Mouse (Mus musculus) hematopoietic stem cell, adult 5-6 weeks (primary cell): Measurements from ENCODE around the gene Snrpf. TPM values are rescaled to one million over a fixed set of nuclear protein-coding genes. Genes with fewer than 3 reads are reported as not detected.

Source experiments
- ATAC-seq, 2 experiments: fragments of 125-278 bp in 1 of 2; replicated peaks in 1 of 2; 2 replicates each; pipeline ENCODE4 v1.8.0; 2016 to 2017; ENCODE audit warnings: inconsistent platforms in 2 of 2, mild to moderate bottlenecking in 2 of 2, moderate number of reproducible peaks in 2 of 2, low read depth in 1 of 2, moderate TSS enrichment in 1 of 2; ENCODE audit not compliant: low FRiP score in 2 of 2, poor library complexity in 2 of 2, severe bottlenecking in 2 of 2, insufficient read depth in 1 of 2, low TSS enrichment in 1 of 2
- total RNA-seq: library from RNA; stranded (forward); fragments of 172-1452, 232-1000 nt; gene quantifications from 2 replicates; pipeline ENCODE4 v1.2.3, GENCODE M21; 2017

Gene Snrpf
- total RNA-seq, result 124 and 287 TPM in 2 replicates

DNA sequence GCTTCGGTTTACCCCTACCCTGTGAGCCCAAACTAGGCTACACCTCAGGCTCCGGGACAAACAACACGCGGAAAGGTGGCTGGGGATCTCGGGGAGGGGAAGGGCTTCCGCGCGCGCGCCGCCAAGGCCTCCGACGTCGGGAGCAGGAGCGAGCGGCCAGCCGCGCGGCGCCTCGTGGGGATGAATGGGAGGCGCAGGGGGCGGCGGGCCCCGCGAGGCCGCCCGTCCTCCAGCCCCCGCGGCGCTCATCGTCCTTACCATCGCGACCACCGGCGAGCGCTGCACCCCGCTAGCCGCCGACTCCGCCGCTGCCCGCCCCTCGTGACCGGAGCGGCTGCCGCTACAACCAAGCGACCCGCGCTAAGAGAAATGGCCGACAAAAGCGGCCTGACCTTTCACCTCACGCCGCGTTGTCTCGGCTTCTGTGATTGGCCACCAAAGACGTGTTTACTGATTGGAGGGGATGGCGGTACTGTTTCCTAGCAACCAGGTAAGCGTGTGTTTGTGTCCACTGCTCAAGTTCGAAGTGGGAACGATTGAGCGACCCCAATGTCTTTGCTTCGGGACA lies at the start of gene Snrpf:
Snrpf (minus strand) TSS at position 426 of the 568 bp plus-strand sequence.
- peak; percentile 78 to 87 for ATAC-seq

DNA sequence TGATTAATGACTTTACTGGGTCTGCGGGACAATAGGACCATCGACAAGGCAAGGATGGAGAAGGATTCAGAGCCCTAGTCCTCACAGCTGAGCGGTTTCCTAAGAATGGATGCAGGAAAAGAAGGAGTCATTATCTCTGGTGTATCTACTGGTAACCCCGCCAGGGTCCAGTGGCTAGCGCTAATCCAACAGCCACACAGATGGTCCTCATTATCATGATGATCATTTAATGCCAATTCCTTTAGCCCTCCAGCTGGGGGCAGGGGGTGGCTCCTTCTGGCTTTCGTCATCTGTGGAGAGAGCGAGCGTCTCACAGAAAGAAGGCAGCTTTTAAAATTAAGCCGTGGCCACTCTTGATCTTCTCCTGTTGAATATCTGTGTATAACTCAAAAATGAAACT lies 46.4 kb upstream of the Snrpf start:
- no peak for ATAC-seq

DNA sequence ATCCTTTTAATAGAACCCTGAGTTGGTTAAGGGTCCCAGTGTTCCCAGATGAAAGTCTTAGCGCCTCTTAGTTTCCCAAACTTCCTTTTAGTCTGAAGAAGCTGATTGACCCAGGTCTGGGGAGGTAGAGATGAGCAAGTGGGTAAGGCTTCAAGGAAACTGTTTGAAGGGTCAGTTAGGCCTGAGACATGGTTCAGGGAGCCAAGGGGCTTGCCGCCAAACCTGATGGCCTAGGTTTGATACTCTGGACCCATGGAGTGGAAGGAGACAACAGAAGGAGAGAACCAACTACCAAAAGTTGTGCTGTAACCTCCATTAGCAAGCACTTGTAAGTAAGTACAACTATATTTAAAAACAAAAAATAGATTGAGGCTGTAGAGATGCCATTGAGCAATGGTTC lies 44.5 kb upstream of the Snrpf start:
- ATAC-seq, result no peak

DNA sequence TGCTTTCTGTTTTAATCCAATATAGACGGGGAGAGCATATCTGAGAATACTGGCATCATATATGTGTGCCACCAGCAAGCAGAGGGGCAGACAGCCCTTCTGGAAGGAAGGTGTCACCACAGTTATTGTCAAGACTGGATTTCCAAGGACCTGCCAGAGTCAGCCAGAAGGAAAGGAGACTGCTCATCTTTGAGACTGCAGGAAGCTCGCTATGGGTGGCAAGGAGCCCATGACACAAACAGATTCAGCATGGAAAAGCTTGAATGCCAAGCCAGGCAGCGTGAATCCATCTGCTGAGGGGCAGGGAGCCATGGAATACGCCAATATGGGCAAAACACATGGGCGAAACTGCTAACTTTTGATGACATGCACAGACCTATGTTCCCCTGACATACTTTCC lies 44.1 kb upstream of the Snrpf start:
- no peak for ATAC-seq

DNA sequence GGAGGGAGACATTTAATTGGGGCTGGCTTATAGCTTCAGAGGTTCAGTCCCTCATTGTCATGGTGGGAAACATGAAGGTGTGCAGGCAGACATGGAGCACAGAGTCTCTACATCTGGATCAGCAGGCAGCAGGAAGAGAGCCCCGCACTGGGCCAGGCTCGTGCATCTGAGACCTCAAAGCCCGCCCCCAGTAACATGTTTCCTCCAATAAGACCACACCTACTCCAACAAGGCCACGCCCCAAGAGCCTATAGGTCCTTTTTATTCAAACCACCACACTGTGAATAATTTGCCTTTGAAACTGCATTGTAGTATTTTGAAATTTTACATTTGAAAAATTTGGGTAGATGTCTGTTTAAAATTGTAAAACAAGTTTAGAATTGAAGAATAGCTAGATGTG lies 42.6 kb upstream of the Snrpf start:
- ATAC-seq, result no peak

DNA sequence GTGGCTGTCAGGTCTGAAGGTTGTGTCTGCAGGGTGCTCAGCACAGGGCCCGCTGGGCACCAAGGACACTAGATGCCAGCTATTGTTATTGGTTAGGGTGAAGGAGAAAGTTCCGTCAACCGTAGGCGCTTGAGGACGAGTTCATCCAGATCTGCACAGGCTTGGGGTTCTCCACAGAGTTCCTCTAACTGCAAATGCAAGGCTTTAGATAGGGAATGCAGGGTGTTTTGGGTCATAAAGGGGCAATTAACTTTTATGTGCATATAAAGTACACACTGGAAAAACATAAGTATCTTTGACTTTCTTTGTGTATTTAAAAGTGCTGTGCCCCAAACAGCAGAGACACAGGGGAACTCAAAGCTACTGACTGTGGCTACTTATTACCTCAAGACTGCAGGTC lies 40.8 kb upstream of the Snrpf start:
- ATAC-seq, result no peak

DNA sequence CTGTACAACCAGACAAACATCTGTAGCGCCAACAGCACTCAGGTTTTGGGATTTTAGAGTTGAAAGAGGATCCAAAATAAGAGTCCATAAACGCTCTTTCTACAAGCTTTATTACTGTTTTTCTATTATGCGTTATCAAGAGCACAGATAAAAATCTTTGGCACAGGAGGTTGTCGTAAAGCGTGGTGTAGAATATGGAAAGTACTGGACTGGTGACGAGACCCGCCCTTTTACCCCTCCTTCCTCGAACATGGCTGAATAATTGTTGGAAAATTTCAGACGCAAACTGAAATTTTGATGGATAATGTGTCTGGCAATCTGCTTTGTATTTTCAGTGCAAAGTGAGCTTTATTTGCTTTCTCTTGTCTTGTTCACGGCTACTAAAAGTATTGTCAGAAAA lies 34.6 kb upstream of the Snrpf start:
- ATAC-seq, result no peak

DNA sequence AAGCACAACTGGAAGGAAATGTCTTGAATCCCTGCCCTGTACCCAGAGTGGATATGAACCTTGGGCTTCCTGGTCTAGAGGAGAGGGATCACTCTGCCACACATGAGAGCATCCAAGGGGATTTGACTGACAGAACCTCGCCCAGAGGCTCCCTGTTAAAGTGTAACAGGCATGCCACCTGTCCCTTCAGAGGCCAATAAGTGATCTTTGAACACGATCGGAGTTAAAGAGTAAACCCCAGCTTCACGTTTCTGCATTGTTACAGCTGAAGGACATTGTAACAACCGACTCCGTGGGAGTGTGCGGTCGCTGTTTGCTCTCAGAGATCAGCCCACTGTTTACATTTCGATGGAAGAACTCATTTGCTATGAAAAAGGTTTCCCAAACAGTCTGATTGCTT lies 34.2 kb upstream of the Snrpf start:
- ATAC-seq, result no peak

DNA sequence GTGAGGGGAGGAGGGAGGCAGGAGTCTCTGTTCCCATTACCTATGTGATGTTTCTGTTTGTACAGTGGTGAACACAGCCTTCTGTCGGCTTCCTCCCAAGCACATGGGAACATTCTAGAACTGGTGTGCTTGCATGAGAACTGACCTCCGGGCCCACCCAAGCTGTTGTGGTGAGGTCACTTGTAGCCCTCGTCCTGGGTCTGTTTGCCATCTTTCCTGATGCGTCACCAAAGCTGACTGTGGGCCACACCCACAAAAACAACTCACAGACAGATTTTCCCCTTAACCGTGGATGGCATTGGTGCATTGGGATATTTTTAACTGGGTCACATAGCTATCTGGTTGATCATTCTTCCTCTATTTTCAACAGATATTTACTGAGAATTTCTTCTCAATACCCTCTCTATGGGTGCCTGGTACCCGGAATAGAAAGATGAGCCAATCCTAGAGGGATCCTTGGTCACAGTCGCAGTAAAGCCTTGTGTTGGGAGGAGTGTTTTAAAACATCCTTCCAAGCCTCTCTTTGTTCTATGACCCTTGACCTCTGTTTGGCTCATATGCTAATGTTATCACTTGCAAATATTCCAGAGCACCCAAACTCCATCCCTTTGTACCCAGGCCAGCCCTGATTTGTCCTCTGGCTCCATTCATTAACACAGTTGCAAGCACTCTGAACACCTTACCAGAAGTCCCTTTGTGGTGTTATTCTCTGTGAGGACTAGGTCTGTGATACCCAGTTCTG lies 31.1 kb upstream of the Snrpf start:
- no peak for ATAC-seq

DNA sequence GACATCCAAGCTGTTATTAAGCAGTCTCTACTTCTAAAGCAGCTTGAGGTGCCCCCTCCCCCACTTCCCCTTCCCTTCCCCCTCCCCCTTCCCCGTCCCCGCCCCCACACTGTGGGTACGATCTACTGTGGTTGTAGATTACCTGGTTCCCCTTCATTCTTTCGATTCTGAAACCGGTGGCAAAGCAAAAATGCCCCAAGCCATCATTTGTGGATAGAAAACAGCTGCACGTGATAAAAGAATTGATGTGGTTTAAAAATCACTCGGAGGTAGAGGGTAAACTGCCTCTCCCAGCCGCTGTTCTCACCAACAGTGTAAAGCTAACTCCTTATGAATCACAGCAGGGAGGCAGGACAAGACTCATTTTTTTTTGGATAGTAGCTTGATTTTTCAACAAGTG lies 25.3 kb upstream of the Snrpf start:
- 0 out of 4 replicates have a peak, but pooled peaks of 1 of the 2 experiments have one; percentile 10 for ATAC-seq

DNA sequence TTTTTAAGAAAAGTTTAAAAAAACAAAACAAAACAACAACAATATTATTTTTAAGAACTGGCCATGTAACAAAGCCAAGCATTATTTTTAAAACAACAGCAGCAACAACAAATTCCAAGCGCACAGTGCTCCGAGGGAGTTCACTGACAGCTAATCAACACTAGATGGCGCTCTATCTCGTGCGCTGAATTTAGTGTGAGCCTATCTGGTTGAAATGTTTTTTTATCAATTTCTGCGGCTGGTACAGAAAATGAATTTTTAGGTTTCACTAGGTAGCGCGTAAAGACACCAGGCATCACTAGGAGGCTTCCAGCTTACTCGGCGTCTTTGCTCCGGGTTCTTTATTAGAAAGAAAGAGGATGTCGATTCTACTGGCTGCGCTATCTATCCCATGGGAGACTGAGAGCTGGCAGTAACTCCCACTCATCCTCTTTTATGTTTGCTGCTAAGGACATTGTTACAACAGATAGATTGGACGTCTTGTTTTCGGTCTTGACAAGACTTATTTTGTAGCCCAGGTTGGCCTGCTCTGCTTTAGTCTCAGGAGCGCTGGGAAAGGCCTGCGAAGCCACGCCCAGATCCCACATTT lies 22.0 kb upstream of the Snrpf start:
- peak; percentile 65 to 77 for ATAC-seq

DNA sequence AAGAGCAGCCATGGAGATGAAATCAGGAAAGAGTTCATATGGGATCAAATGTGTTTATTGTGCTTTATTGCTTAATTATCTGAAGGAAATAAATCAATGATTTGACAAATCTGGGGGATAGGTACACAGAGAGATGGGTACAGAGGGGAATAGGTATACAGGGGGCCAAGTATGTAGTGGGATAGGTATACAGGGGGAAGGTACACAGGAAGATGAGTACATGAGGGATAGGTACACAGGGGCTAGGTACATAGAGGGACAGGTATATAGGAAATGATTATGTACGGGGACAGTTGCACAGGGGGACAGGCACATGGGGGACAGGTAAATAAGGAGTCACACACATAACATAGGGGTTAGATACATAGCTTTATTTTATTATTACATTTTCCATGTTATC lies 21.4 kb upstream of the Snrpf start:
- ATAC-seq, result no peak

DNA sequence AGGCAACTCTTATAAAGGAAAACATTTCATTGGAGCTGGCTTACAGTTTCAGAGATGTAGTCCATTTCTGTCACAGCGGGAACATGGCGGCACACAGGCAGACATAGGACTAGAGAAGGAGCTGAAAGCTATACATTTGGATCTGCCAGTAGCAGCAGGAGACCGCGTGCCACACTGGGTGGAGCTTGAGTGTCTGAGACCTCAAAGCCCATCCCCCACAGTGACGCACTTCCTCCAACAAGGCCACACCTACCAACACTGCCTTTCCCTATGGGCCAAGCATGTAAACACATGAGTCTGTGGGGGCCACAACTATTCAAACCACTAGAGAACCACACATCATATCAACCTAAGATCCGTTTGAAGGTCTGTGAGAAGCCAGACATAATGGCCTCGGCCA lies 19.7 kb upstream of the Snrpf start:
- ATAC-seq, result no peak

DNA sequence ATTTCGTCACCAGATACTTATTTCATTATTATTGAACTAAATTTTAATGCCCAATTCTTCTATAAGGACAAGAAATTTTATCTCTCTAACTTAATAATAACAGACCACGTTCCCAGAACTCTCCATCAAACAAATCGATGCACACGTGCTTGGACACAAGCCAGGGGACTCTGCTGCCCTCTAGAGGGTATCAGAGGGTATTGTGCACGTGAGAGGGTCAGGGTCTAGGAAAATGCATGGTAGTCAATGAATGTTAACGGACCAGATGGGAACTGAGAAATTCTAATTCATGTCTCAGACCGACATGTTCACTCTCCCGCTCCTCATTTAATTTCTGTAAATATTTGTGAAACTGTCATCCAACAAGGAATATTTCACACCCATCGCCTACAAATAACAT lies 18.5 kb upstream of the Snrpf start:
- no peak for ATAC-seq

DNA sequence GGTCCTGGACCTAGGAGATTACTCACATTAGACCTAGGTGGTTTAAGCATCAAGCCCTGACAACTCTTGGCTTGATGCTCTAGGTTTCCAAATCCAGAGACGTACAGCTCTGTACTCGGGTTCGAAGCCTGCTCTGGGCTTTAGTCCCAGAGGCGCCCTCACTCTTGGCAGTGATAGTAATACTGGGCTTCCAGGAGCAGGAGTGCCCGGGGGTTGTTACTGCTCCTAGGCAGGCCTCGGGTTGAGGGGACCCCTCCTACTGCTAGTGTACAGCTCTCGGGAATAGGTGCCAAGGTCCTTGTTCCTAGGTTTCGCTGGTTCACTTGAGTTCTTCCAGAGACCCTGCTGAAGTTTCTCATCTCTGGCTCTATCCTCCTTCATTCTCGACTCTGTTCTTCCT lies 16.8 kb upstream of the Snrpf start:
- ATAC-seq, result no peak

DNA sequence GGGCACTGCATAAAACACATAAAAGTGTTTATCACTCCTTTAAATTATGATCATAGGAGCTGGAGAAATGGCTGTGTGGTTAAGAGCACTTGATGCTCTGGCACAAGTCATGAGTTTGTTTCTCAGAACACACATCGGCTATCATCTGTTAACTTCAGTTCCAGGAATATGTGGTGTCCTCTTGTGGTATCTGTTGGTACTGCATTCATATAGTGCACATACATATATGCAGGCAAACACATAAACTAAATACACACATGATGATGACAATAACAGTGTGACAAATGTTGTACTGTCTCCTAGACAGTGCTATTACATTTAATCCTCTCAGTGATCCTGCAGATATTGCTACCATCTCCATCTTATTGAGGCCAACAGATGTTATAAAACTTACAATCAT lies 13.8 kb upstream of the Snrpf start:
- ATAC-seq, result no peak

DNA sequence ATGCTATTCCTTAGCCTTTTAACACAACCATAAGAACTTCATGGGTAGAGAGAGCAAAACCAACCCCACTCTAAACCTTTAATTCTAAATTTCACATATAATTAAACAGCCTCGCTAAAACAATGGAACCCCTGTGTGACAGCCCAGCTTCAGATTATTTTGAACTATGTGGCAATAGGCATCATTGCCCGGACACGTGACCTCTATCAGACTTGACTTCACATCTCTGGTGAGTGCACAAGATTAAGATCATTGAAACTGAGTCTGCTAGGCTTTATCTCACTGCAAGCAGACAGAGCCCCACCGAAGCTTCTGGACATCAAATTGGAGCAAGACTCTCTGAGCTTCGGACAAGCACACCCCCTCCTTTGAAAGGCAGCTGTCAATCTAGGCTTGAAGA lies 12.8 kb upstream of the Snrpf start:
- no peak for ATAC-seq

DNA sequence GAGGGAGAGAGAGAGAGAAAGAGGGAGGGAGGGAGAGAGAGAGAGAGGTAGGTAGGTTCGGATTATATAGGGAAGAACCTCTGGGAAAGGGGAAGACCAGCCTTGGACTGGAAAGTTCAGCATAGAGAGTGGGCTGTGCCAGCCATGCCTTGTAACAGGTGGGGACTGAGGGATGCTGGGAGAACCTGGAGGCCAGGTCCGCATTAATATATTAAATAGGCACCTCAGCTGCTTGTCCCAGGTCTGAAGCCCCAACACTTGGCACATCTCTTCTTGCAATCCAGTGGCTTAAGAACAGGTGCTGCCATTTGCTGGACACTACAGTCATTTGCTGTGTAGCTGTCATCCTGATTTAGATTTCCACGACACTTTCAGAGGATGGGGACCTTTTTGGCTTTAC lies 7.1 kb upstream of the Snrpf start:
- ATAC-seq, result no peak

DNA sequence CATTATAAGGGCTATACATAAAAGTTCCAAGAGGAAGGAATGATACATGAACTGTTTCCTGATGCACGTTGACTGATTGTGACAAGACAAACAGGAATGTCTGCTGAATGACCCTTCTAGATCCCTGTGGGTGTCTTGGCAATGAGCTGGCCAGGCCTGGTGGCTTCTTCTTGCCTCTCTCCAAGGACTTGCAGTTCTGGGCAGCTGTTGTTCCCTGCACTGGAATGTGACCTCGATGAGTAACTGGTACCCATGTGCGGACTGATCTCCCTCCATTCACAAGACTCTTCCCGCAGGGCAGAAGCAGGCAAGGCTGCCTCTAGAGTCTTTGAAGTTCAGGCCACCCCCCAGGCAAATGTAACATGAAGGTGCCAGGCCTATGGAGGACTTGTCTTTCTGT lies 6.3 kb upstream of the Snrpf start:
- ATAC-seq, result no peak
